Mouse (Mus musculus): ENCODE data around the gene Kmt2c. TPM values are rescaled to one million over a fixed set of nuclear protein-coding genes. Genes with fewer than 3 reads are reported as not detected.
"Not testable (repeated sequence)": the region's sequence is repeated elsewhere in the genome, so short reads cannot be mapped to it uniquely, and the experiment has no call there.

Kmt2c gene
- total RNA-seq, 2 experiments from 2014 or later, result 68.4 to 74.1 TPM

DNA sequence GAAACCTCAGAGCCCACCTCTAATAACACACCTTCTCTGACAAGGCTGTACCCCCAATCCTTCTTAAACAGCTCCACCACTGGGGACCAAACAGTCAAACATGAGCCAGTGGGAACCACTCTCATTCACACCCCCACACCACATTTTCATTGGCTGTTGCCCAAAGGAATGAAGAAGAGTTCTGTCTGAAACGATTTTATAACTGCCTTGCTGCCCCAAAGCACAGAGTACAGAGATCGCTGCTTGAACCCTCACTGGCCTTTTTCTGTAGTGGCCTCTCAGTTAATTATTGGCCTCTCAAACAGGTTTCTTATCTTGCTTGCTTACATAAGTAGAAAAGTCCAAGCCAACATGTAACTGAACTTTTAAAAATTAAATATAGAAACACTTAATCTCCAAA, 246.2 kb downstream of the Kmt2c start:
- intact Hi-C loops (cut with DNase I), result no loop called here
- no peak overlapping the region for H3K27ac ChIP-seq
- H3K4me3 ChIP-seq, result no peak overlapping the region
- TF ChIP-seq CTCF (IDR thresholded peaks at IDR 0.05), result no peak
- no peak for DNase-seq (ENCODE audit: extremely low spot score in 1 of 2, low spot score in 2 of 2)

DNA sequence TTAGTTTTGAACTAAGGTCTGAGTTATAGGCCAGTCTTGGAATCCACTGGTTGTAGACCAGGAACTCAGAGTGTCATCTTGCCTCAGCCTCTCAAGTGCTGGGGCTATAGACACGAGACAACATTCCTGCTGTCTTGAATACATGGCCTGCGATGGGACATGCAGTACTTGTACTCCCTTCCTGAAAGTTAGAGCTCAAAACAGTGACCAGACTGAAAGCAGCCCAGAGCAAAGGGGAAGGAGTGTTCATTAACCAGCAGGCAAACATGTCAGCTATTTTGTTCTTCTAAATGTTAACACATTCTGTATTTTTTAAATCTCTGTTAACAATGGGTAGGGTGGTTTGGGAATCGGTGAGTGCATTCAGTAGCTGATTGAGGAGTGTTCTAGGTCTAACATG, 251.5 kb downstream of the Kmt2c start:
- DNase-seq (ENCODE audit: extremely low spot score in 1 of 2, low spot score in 2 of 2), result no peak
- Histone ChIP-seq H3K4me3 (no peak overlapping the region), H3K27ac (no peak overlapping the region)
- no peak for TF ChIP-seq CTCF (IDR thresholded peaks at IDR 0.05)
- intact Hi-C loops (cut with DNase I), result no loop called here

- Histone ChIP-seq H3K4me3 (no peak overlapping the region), H3K27ac (no peak overlapping the region)
- no peak for TF ChIP-seq CTCF (IDR thresholded peaks at IDR 0.05)
- DNase-seq (ENCODE audit: extremely low spot score in 1 of 2, low spot score in 2 of 2), result no peak
- intact Hi-C loops (cut with DNase I), result no loop called here
Measured at GRCm38 (mm10) chr5:25246473-25246865, 252.1 kb downstream of the Kmt2c start.

GRCm38 (mm10) chr5:25245806-25246472, 252.6 kb downstream of the Kmt2c start:
- no peak overlapping the region for H3K4me3 ChIP-seq
- intact Hi-C loops (cut with DNase I), result no loop called here
- no peak for DNase-seq (ENCODE audit: extremely low spot score in 1 of 2, low spot score in 2 of 2)
- no peak overlapping the region for H3K27ac ChIP-seq
- TF ChIP-seq CTCF (IDR thresholded peaks at IDR 0.05), result no peak

DNA sequence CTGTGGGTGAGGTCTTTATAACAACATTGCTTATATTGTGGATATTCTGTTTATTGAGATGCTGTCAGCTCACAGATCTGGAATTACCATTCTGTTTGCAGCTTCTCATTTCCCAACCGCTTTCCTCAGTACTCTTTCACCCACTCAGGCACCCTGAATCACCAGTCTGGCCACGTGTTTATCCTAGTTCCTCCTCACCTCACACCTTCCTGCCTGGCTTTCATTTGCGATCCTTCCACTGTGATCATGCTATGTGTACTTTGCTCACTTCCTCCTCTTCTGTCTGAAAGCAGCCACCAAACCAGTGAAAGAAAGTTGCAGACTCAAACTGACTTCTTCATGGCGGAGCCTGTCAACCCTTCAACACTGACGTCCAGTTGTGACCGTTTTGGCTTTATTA, 255.5 kb downstream of the Kmt2c start:
- no peak overlapping the region for H3K27ac ChIP-seq
- DNase-seq (ENCODE audit: extremely low spot score in 1 of 2, low spot score in 2 of 2), result no peak
- no peak overlapping the region for H3K4me3 ChIP-seq
- intact Hi-C loops (cut with DNase I), result no loop called here
- no peak for TF ChIP-seq CTCF (IDR thresholded peaks at IDR 0.05)

- H3K4me3 ChIP-seq; H3K27ac ChIP-seq; DNase-seq (ENCODE audit: extremely low spot score in 1 of 2, low spot score in 2 of 2): not testable (repeated sequence)
- intact Hi-C loops (cut with DNase I), result loop anchor here (5.0 kb wide), 1 partner anchor 122 kb away; the partner anchor contains the start of gene Prkag2
Measured at GRCm38 (mm10) chr5:25224377-25224776, 274.2 kb downstream of the Kmt2c start.

DNA sequence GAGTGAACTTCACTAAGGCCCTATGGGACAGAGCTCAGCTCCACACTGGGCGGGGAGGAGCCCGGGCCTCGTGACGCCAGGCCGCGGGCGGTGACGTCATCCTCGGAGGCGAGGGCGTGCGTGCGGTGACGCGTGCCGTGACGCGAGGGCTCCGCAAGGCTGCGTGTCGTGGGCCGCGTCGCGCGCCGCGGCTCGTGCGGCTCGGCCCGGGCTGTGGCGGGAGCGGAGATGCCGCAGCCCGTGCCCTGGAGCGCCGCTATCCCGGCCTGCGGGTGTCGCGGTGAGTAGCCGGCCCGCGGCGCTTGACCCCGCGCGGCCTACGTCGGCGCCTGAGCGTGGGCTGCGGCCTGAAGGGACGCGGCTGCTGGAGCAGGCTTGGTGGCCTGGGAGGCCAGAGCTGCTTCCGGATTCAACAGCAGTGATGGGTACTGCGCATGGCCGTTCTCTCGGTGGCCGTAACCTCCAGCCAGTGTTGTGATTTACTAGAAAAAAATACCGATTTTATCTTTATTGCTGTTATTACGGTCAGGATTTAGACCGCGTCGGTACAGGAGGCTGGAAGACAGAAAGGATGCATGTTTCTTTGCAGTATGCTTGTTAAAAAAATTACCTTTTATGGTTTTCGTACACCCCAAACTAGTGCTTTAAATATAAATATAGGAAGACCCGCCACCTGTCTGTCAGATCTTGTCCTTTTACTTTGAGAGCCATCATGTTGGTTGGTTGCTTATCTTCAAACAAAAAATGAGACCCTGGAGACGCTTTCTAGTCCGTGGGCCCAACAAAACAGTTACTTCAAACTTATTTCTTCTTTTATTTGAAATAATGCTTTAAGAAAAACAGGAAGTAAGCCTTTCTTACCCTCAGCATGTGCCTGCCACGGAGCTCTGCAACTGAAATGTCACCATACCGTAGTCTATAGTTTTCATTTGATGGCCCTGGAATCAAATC, 275.6 kb downstream of the Kmt2c start, which contains the start of gene E130116L18Rik:
TSS of gene E130116L18Rik (minus strand) at position 402 of the 951 bp plus-strand sequence.
- intact Hi-C loops (cut with DNase I), result loop anchor here (5.0 kb wide), 1 partner anchor 121 kb away; the partner anchor contains the start of gene Prkag2
- H3K4me3 ChIP-seq, result peak within 1 kb of the TSS; percentile 71
- peak within 1 kb of the TSS; percentile 93 for H3K27ac ChIP-seq
- DNase-seq (ENCODE audit: extremely low spot score in 1 of 2, low spot score in 2 of 2), result peak; percentile 92 to 96
- TF ChIP-seq CTCF (IDR thresholded peaks at IDR 0.05), result no peak

Other genes starting within 250 kb of the Kmt2c start
- under 1 TPM; 0.18 to 0.68 TPM for gene Cct8l1, start 17.3 kb upstream of the Kmt2c start, total RNA-seq (2021)
- gene Xrcc2, start 207.0 kb upstream of the Kmt2c start, total RNA-seq (2021), result 1 to 10 TPM; 6.1 to 6.9 TPM